Mouse (Mus musculus) left cerebral cortex, adult 9 months (tissue): ENCODE results near the gene Asic2.

Experiments
- DNase-seq, 2 experiments: peaks; one replicate each; pipeline ENCODE4 v3.0.0; 2022; ENCODE audit warnings: low spot score in 2 of 2

The Asic2 gene

GRCm38 (mm10) chr11:81954398-81954797 is 13.9 kb downstream of the Asic2 start:
- DNase-seq, result no peak

GRCm38 (mm10) chr11:81948021-81948420 is 20.2 kb downstream of the Asic2 start:
- no peak for DNase-seq

GRCm38 (mm10) chr11:81942167-81942566 is 26.1 kb downstream of the Asic2 start:
- DNase-seq, result no peak

- DNase-seq, result no peak
These were observed 27.3 kb downstream of the Asic2 start for GRCm38 (mm10) chr11:81940988-81941387.

GRCm38 (mm10) chr11:81937516-81937915 is 30.7 kb downstream of the Asic2 start:
- no peak for DNase-seq

- no peak for DNase-seq
These were observed 41.9 kb downstream of the Asic2 start for GRCm38 (mm10) chr11:81926393-81926792.

GRCm38 (mm10) chr11:81923626-81924025 is 44.6 kb downstream of the Asic2 start:
- no peak for DNase-seq

GRCm38 (mm10) chr11:81923096-81923495 is 45.2 kb downstream of the Asic2 start:
- DNase-seq, result no peak

- no peak for DNase-seq
These were observed 52.8 kb downstream of the Asic2 start for GRCm38 (mm10) chr11:81915501-81915900.

GRCm38 (mm10) chr11:81913071-81913470 is 55.2 kb downstream of the Asic2 start:
- no peak for DNase-seq

- DNase-seq, result no peak
These were observed 58.8 kb downstream of the Asic2 start for GRCm38 (mm10) chr11:81909397-81909894.

GRCm38 (mm10) chr11:81908760-81909159 is 59.5 kb downstream of the Asic2 start:
- no peak for DNase-seq

GRCm38 (mm10) chr11:81902318-81902717 is 65.9 kb downstream of the Asic2 start:
- no peak for DNase-seq

- DNase-seq, result peak; percentile 30 to 35
These were observed 70.5 kb downstream of the Asic2 start for GRCm38 (mm10) chr11:81897547-81898354.

- DNase-seq, result no peak
These were observed 71.7 kb downstream of the Asic2 start for GRCm38 (mm10) chr11:81896511-81896910.

GRCm38 (mm10) chr11:81871506-81872213 is 96.6 kb downstream of the Asic2 start:
- no peak for DNase-seq

- peak in 1 of 2 experiments; percentile 32 for DNase-seq
These were observed 102.4 kb downstream of the Asic2 start for GRCm38 (mm10) chr11:81865661-81866382.

GRCm38 (mm10) chr11:81860250-81860972 is 107.8 kb downstream of the Asic2 start, which contains the start of gene 5530401A14Rik:
Gene 5530401A14Rik (plus strand): TSS chr11:81860673.
- peak; percentile 8 to 40 for DNase-seq

- DNase-seq, result no peak
These were observed 120.3 kb downstream of the Asic2 start for GRCm38 (mm10) chr11:81847773-81848490.

- no peak for DNase-seq
These were observed 122.6 kb downstream of the Asic2 start for GRCm38 (mm10) chr11:81845686-81846036.
